Mouse (Mus musculus) thymus, postnatal 25 days (tissue): ENCODE results near the gene B3gnt7.

Experiments used
- DNase-seq: peaks from one replicate; pipeline ENCODE4 v3.0.0; 2022

Gene B3gnt7

DNA sequence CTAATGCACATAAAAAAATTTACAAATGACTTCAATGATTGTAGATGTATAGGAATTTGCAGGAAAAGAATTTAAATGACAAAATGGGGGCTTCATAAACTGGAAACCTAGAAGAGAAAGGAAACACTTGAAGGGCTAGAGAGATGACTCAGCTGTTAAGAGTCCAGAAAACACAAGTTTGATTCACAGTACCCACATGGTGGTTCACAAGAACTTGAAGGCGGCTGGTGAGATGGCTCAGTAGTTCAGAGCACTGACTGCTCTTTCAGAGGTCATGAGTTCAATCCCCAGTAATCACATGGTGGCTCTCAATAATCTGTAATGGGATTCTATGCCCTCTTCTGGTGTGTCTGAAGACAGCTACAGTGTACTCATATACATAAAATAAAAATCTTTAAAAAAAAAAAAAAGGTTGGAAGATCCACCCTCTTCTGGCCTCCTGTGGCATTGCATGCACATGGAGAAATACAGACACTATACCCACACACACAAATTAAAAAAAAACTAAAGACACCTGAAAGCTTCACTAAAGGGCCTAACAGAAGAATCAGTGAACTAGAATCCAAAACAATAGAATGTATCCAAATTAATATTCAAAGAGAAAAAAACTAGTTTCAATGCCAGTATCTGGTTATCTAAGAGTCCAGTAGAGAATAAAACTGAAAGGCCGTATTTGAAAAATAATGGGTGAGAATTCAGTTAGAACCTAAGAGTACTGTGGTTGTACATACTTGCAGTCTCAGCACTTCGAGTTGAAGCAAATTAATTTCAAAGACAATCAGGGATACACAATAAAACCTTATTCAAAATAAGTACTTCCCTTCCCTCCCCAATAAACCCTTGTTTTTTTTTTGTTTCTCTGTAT lies 44.5 kb downstream of the B3gnt7 start:
- no peak for DNase-seq

DNA sequence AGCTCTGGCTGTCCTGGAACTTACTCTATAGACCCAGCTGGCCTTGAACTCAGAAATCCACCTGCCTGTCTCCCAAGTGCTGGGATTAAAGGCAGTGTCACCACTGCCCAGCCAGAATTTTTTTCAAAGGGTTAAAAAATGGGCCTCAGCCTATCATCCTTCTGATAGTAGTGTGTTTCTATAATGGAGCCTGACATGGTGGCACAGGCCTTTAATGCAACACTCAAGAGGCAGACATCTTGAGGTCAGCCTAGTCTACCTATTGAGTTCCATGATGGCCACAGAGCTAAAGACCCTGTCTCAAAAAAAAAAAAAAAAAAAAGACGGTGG lies 45.0 kb downstream of the B3gnt7 start:
- no peak for DNase-seq

DNA sequence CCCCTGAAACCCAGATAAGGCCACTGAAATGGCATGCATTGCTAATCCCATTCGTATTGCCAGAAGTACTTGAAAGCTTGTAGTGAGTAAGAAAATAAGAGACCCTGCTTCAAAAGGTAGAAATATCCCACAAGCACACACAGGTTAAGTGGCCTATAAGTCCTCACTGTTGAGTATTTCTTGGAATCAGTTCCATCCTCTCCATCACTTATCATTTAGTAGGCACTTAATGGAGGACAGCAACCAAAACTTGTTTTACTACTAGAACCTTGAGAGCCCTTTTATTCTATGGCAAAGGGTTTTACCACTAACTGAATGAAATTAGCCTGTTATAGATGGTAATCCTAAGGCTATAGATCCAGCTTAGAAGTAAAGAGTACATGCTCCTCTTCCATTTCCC lies 45.5 kb downstream of the B3gnt7 start:
- no peak for DNase-seq

DNA sequence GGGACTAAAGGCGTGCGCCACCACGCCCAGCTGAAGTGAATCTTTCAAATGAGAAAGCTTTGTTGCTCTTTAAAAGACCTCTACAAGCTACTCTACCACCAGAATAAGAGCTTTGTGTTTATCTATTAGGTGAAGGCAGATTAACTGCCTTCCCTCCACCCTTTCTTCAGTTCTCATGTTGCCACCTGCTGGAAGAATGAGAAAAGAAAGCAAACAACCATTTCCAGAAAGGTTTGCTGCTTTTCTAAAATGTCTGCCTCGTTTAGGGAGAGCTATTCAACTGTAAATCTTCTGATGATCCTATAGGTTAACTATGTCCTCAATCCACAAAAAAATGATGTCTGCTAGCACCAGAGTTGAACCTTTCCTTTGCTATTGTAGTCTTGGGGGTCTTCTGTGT lies 46.2 kb downstream of the B3gnt7 start:
- DNase-seq: no peak

DNA sequence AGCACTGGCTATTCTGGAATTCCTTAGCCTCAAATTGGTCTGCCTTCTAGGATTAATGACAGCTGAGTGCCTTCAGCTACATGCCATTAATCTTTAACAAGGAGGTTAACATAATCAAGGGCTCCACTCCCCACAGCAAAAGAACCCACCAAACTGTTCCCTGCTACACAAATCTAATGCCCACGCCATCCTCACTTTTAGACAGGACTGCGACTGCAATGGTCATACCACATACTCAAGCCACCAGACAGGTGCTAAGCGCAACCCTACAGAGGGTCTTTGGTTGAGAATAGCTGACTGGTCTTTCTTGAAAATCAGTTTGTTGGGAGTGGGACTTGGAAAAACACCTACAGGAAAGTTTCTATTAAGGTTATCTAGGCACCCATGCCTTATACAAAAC lies 46.6 kb downstream of the B3gnt7 start:
- no peak for DNase-seq

DNA sequence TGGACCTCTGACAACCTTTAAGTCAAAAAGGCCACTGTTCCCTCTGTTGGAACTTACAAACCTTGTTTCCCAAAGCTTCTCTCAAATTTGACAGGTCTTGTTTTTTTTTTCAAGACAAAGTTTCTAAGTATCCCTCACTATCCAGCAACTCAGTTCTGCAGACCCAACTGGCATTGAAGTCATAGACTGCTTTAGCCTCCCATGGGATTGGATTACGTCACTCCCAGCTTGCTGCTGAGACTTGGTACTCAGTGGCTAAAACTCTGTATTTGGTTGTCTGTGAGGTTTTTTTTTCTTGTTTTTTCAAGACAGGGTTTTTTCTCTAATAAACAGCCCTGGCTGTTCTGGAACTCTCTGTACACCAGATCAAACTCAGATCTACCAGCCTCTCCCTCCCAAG lies 47.1 kb downstream of the B3gnt7 start:
- DNase-seq: no peak

DNA sequence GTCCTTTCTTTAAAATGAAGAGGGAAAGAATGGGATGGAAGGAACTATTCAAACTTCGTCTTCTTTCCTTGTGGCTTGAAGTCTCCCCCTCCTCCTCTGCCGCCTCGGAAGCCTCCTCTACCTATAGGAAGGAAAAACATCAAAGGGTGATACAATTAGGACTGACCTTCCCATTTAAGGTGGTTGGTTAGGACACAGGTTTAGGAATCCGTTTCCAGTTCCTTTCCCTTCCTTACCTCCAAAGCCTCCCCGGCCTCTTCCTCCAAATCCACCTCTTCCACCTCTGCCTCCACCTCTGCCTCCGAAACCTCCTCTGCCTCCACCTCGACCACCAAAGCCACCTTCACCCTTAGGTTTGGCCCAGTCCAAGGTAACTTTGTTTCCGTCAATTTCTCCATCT lies 47.9 kb downstream of the B3gnt7 start:
- no peak for DNase-seq

DNA sequence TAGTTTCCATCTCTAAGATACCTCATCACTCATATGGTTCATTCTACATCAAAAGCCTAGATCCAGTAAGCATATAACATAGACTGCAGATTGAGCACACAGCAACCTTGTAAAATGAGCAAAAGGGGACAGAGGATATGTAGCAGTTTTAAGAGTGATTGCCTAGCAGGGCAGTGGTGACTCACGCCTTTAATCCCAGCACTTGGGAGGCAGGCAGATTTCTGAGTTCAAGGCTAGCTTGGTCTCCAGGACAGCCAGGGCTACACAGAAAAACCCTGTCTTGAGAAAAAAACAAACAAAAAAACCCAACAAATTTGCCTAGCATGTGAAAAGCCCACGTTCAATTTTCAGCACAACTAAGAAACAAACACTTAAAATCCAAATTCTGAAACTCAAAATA lies 51.6 kb downstream of the B3gnt7 start:
- DNase-seq: no peak
